18 mouse cellular contexts compared by ENCODE assay signal in the genomic region with DNA sequence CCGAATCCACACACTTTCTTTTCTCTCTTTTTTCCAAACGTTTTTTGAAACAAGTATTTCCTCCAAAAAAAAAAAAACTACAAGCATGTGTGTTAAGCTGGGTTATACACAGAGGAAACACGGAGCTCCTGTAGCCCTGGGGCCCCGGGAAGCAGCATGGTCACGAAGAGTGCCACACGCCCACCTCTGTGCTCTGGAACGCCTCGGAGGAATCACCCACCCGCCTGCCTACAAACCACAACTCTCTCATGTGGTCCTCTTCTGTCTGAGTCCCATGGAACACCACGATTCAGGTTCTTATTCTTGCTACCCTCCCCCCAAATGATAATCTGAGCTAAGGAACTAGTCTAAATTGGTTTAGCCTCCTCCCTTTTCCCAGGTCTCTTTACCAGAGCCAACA.
"Had no signal": no experiment of that assay in that cellular context is flagged by ENCODE, and none has a peak within 500 bp of the region (broad histone marks: within the 10 kb centered on the region; RNA-seq: fewer than 3 reads in every experiment).

No protein-coding gene starts in this region.

- H3K4me2 ChIP-seq: liver, embryonic 11.5 days; liver, embryonic 13.5 days; liver, embryonic 15.5 days; lung, embryonic 15.5 days; midbrain, embryonic 11.5 days; midbrain, embryonic 13.5 days; neural tube, embryonic 13.5 days; stomach, embryonic 15.5 days had no signal

- H3K9me3 ChIP-seq: liver, embryonic 13.5 days; liver, embryonic 15.5 days; lung, embryonic 15.5 days; midbrain, embryonic 13.5 days; neural tube, embryonic 13.5 days; stomach, embryonic 15.5 days had no signal

- H3K27me3 ChIP-seq: liver, embryonic 13.5 days; liver, embryonic 15.5 days; lung, embryonic 15.5 days; megakaryocyte, embryonic 14.5 days; stomach, embryonic 15.5 days had no signal

- H3K36me3 ChIP-seq: liver, embryonic 13.5 days; liver, embryonic 15.5 days; lung, embryonic 15.5 days; midbrain, embryonic 13.5 days; neural tube, embryonic 13.5 days; stomach, embryonic 15.5 days had no signal

- DNase-seq: liver; liver, embryonic 13.5 days; liver, postnatal 0 days; lung, adult 2 months; lung, postnatal 10 days; right cerebral cortex, postnatal 14 days had no signal

- H3K27ac ChIP-seq: liver, embryonic 13.5 days; liver, embryonic 15.5 days; lung, embryonic 15.5 days; macrophage; midbrain, embryonic 13.5 days; neural tube, embryonic 13.5 days; stomach, embryonic 15.5 days; stomach, postnatal 0 days had no signal

- H3K4me3 ChIP-seq: liver, embryonic 13.5 days; liver, embryonic 15.5 days; lung, embryonic 15.5 days; megakaryocyte, embryonic 14.5 days; midbrain, embryonic 13.5 days; myocyte; neural tube, embryonic 13.5 days; stomach, embryonic 15.5 days had no signal

- ATAC-seq: liver, postnatal 0 days; midbrain, embryonic 13.5 days; midbrain, embryonic 16.5 days had no signal

- H3K9ac ChIP-seq: liver, embryonic 13.5 days; liver, embryonic 15.5 days; liver, postnatal 0 days; lung, embryonic 15.5 days; midbrain, embryonic 13.5 days; neural tube, embryonic 13.5 days; stomach, embryonic 15.5 days had no signal

- H3K4me1 ChIP-seq: liver, embryonic 13.5 days; liver, embryonic 15.5 days; lung, embryonic 15.5 days; megakaryocyte, embryonic 14.5 days; midbrain, embryonic 13.5 days; neural tube, embryonic 13.5 days; stomach, embryonic 15.5 days had no signal
